Mouse (Mus musculus): Measurements from ENCODE around the gene Hsd17b13. TPM values are rescaled to one million over a fixed set of nuclear protein-coding genes. Genes with fewer than 3 reads are reported as not detected.
"Not testable (repeated sequence)": the region's sequence is repeated elsewhere in the genome, so short reads cannot be mapped to it uniquely, and the experiment has no call there.

Hsd17b13 gene
- polyA plus RNA-seq, 1 experiment from 2014 or later = 35.5 TPM

DNA sequence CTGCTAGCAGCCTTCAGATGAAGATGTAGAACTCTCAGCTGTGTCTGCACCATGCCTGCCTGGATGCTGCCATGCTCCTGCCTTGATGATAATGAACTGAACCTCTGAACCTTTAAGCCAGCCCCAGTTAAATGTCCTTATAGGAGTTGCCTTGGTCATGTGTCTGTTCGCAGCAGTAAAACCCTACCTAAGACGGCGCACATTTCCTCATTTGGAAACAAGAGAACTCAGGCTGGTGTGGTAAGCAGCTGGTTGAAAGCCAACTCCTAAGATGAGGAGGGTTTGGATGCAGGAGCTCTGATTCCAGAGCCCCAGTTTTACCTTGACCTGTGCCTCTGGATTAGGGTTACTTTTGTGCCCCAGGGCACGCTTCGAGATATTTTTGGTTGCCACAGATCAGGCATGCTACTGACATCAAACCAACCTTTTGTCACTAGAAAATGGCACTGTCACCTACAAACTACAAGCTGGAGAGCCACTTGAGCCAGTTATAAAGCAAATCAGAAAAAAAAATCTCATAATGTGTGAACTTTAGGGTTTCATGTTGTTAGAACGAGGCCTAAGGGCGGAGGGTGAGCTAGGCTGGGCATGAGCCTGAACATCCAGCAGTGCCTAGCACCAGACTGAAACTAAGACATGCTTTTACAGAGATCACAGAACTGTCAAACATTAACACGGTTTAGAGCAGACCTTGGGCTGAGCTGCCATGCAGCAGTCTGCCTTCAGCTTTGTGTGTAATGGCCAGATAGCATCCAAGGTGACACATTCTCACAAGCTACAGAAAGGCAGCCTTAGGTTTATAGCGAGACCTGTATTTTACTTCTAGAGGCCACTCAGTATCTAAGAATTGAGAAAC lies 3.7 kb upstream of the Hsd17b13 start:
- Histone ChIP-seq H3K4me3 (replicated peaks) (no peak overlapping the region), H3K27me3 (no peaks in the 10 kb centered on the region; the same call in 1 of the 2 replicates), H3K4me1 (replicated peaks) (no peaks in the 10 kb centered on the region), H3K36me3 (replicated peaks) (no peaks in the 10 kb centered on the region), H3K9me3 (replicated peaks) (no peaks in the 10 kb centered on the region), H3K9ac (no peak overlapping the region), H3K4me2 (no peak overlapping the region), H3K27ac (replicated peaks) (no peak overlapping the region)
- no peak; the same call in 1 of the 2 replicates for ATAC-seq (ENCODE audit: insufficient read depth)
- WGBS (ENCODE audit: insufficient replicate concordance) = 64% methylated on average over 9 of the region's 9 CpGs

DNA sequence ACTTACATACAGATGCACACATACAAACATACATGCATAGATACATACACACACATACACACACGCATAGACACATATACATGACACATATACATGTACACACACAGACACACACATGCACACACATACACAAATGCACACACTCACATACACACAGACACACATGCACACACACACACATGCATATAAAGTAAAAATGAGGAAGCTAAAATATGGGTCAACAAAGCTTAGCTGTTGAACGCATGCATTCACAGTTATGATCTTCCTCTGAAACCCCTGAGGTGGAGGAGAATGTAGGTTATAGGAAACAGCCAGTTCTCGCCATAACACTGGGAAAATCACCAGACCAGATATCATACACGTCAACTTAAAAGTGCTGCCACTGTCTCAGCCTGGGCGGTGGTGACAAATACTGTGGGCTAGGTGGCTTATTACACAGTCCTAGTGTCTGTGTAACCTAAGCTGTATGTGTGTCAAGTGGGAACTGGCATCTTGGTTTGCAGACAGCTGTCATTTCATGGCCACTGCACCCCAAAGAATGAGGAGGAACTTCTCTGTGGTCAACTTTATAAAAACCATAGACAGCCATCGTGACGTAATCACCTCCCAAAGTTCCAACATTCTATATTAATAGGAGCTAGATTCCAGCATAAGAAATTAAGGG lies 829 bp upstream of the Hsd17b13 start:
- H3K27ac ChIP-seq (replicated peaks) = no peak overlapping the region
- 54% methylated on average over 7 of the region's 7 CpGs for WGBS (ENCODE audit: insufficient replicate concordance)
- H3K9me3 ChIP-seq (replicated peaks) = no peaks in the 10 kb centered on the region
- no peak overlapping the region for H3K4me2 ChIP-seq
- no peak overlapping the region for H3K9ac ChIP-seq
- ATAC-seq (ENCODE audit: insufficient read depth) = no peak
- H3K4me3 ChIP-seq (replicated peaks) = no peak overlapping the region
- H3K4me1 ChIP-seq (replicated peaks) = no peaks in the 10 kb centered on the region
- peaks cover 2% of the 10 kb centered on the region for H3K27me3 ChIP-seq
- no peaks in the 10 kb centered on the region for H3K36me3 ChIP-seq (replicated peaks)

DNA sequence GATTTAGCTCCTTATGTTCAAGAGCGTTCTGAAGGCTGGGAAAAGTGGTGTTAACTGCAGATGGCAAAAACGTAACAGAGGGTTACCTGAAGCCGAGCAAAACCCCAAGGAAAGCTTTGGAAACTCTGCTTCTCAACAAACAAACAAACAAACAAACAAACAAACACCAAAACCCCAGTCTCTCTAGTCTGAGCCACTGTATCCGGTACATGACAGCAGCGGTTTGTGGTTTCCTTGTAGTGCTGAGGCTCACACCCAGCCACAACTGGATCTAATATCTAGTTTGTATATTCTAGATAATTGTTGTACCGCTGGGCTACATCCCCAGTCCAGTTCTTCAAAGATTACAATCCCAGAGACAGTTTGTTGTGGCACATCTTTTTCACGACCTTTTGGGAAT lies 1.5 kb downstream of the Hsd17b13 start:
- Histone ChIP-seq H3K36me3 (replicated peaks) (no peaks in the 10 kb centered on the region), H3K4me3 (replicated peaks) (no peak overlapping the region), H3K27me3 (peaks cover 11% of the 10 kb centered on the region), H3K4me1 (replicated peaks) (no peaks in the 10 kb centered on the region), H3K27ac (replicated peaks) (no peak overlapping the region), H3K9me3 (replicated peaks) (no peaks in the 10 kb centered on the region), H3K9ac (no peak overlapping the region), H3K4me2 (no peak overlapping the region)
- 31% methylated on average over 7 of the region's 7 CpGs for WGBS (ENCODE audit: insufficient replicate concordance)
- ATAC-seq (ENCODE audit: insufficient read depth) = no peak

DNA sequence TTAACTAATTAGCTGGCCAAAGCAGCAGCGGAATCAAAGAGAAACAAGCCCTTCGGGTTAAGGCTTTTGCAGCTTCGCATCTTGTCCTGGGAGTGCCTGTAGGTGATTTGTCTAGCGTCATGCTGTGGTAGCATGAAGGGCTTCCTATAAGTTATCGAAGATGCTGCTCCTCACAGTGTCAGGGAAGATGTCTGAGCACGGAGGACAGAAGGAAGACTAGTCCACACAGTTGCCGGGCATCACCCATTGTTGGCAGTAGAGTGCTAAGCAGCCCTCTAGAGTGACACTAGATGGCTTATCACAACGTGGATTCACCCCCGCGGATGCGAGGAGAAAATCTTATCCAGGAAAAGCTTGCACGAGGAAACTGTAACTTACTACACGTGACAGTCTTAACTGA lies 4.4 kb downstream of the Hsd17b13 start:
- Histone ChIP-seq H3K36me3 (replicated peaks) (no peaks in the 10 kb centered on the region), H3K9me3 (replicated peaks) (no peaks in the 10 kb centered on the region), H3K4me1 (replicated peaks) (no peaks in the 10 kb centered on the region), H3K4me2 (peak overlapping the region; percentile 32; the same call in 1 of the 2 replicates), H3K27me3 (peaks cover 11% of the 10 kb centered on the region), H3K27ac (replicated peaks) (no peak overlapping the region), H3K4me3 (replicated peaks) (no peak overlapping the region), H3K9ac (no peak overlapping the region)
- ATAC-seq (ENCODE audit: insufficient read depth) = no peak
- 41% methylated on average over 13 of the region's 13 CpGs for WGBS (ENCODE audit: insufficient replicate concordance)

DNA sequence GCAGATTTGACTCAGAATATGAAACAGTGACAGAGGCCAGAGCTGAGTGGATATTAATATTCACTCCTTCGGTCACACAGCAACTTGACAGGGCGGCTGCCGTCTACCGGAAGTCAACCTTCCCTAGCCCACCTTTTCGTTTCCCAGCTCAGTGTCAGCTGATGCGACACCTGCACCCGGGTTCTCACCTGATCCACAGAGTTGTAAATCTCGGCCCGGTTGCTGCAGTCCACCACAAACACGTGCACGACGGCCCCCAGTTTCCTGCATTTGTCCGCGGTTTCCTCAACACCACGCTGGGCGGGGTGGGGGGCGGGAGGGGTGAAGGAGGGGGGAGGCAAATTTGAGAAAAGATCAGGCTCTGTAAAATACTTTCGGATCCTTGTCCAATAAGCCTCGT lies 4.8 kb downstream of the Hsd17b13 start:
- Histone ChIP-seq H3K27ac (replicated peaks) (no peak overlapping the region), H3K4me2 (peak overlapping the region; percentile 32; the same call in 1 of the 2 replicates), H3K4me3 (replicated peaks) (no peak overlapping the region), H3K4me1 (replicated peaks) (no peaks in the 10 kb centered on the region), H3K36me3 (replicated peaks) (no peaks in the 10 kb centered on the region), H3K9me3 (replicated peaks) (no peaks in the 10 kb centered on the region), H3K27me3 (peaks cover 11% of the 10 kb centered on the region), H3K9ac (no peak overlapping the region)
- ATAC-seq (ENCODE audit: insufficient read depth) = no peak
- 21% methylated on average over 19 of the region's 19 CpGs for WGBS (ENCODE audit: insufficient replicate concordance)

DNA sequence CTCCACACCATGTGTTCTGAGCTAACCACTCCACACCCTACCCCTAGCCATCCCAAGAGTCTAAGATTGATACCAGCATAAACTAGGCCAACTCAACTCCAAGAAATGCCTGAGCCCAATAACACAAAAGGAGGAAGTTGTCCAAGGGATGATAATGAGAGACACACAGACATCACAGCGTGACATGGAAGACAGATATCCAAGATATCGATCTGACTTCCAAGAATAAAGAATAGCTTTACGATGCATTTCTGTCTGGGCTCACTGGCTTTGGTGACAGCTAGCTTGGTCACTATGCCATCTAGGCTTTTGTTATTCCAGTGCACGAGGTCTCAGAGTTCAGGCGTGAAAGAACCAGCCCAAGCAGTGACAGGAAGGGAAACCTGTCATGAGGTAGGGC lies 6.2 kb downstream of the Hsd17b13 start:
- ATAC-seq (ENCODE audit: insufficient read depth) = no peak
- 28% methylated on average over 5 of the region's 5 CpGs for WGBS (ENCODE audit: insufficient replicate concordance)
- H3K4me2 ChIP-seq = no peak overlapping the region

DNA sequence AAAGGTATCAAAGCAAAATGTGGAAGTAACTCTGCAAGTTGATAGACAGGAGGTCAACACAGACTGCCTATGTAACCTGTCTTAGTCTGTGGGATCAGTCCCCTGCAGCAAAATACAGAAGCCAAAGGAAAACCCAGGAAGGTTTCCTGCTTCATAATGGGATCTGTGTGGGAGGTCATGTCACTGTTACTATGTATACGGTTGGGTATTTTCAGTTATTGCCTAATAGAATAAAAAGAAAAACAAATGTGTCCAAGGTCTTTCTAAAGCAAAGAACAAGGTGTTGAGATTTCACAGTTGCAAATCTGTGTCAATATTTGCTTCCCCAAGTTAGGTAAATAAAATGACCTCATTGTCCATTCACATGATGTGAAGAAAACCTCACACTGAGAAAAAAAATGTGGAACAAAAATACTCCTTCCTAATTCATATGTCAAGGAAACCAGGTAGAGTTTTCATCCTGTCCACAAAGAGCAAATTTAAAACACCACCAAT lies 14.2 kb downstream of the Hsd17b13 start:
- Histone ChIP-seq H3K27me3 (no peaks in the 10 kb centered on the region), H3K4me2 (no peak overlapping the region), H3K27ac (replicated peaks) (no peak overlapping the region), H3K9me3 (replicated peaks) (no peaks in the 10 kb centered on the region), H3K9ac (no peak overlapping the region), H3K36me3 (replicated peaks) (no peaks in the 10 kb centered on the region), H3K4me3 (replicated peaks) (no peak overlapping the region), H3K4me1 (replicated peaks) (no peaks in the 10 kb centered on the region)
- 60% methylated on average over 1 of the region's 1 CpGs for WGBS (ENCODE audit: insufficient replicate concordance)
- peak; percentile 65 for ATAC-seq (ENCODE audit: insufficient read depth)

More for the DNA sequence above, 6.2 kb downstream of the Hsd17b13 start:
- H3K9ac ChIP-seq = no peak overlapping the region
- peaks cover 11% of the 10 kb centered on the region for H3K27me3 ChIP-seq
- no peak overlapping the region for H3K4me3 ChIP-seq (replicated peaks)
- no peak overlapping the region for H3K27ac ChIP-seq (replicated peaks)
- no peaks in the 10 kb centered on the region for H3K4me1 ChIP-seq (replicated peaks)
- no peaks in the 10 kb centered on the region for H3K36me3 ChIP-seq (replicated peaks)
- H3K9me3 ChIP-seq (replicated peaks) = no peaks in the 10 kb centered on the region

DNA sequence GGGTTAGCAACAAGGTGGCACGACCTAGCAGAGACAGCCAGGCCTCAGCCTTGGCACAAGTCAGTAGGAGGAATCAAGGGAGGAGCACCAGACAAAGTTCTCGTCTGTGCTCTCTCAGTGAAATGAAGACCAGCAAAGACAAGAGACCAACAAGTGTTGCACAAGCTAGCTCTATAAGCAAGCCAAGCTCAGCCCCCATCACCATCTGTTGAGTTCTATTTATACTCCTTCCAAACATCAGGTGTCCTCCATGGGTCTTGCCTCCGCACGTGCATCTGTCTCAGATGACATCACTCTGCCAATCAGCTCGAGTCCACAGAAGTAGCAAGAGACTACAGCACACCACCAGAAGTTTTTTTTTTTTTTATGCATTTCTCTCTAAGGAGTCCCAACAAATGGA lies 22.6 kb downstream of the Hsd17b13 start:
- Histone ChIP-seq H3K36me3 (replicated peaks) (no peaks in the 10 kb centered on the region), H3K27ac (replicated peaks) (no peak overlapping the region), H3K4me2 (no peak overlapping the region), H3K4me3 (replicated peaks) (no peak overlapping the region), H3K27me3 (no peaks in the 10 kb centered on the region), H3K9ac (no peak overlapping the region), H3K4me1 (replicated peaks) (no peaks in the 10 kb centered on the region), H3K9me3 (replicated peaks) (no peaks in the 10 kb centered on the region)
- WGBS (ENCODE audit: insufficient replicate concordance) = 42% methylated on average over 5 of the region's 5 CpGs
- no peak for ATAC-seq (ENCODE audit: insufficient read depth)

DNA sequence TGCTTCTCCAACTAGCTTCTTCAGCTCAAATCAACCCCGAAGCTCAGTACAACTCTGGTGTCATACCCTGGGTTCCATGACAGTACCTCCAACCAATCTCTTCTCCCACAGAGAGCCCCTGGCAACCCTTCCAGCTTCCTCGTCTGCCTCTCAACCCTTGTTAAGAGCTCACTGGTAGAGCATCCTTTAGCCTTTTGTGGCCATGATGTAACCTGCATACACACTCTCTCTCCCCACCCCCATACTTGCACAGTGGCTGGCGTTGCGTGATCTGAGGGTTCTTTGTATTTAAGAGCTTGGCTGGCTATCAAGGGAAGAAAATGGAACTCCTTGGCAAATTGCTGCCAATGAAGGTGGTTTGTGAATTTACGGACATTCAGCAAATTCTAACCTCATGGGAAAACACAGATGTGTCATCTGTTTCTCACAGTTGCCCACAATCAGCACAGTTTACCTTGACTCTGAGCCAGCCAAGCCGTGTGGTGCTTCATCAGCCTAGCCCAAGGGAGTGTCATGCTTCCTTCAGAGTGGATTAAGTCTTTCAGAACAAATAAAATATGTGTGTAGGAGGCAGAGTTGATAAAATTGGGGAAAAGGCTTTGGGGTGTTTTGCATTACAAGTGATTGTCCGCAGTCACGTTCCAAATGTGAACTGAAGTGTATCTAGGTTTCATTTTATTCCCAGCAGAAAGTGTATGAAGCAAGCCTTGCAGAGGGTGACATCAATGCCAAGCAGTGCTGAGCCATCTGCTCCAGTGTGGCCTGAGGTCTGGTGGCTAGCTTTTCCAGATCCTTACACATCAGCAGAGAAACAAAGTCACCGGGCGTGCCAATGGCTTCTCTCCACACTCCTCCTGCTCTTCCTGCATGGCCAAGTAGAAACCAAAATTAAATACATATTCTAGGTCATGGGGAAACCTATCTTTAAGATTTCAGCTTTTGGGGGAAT lies 23.8 kb downstream of the Hsd17b13 start:
- Histone ChIP-seq H3K4me3 (replicated peaks) (no peak overlapping the region), H3K4me1 (replicated peaks) (no peaks in the 10 kb centered on the region), H3K9me3 (replicated peaks) (no peaks in the 10 kb centered on the region), H3K27ac (replicated peaks) (no peak overlapping the region), H3K9ac (no peak overlapping the region), H3K4me2 (no peak overlapping the region), H3K36me3 (replicated peaks) (no peaks in the 10 kb centered on the region), H3K27me3 (no peaks in the 10 kb centered on the region)
- WGBS (ENCODE audit: insufficient replicate concordance) = 67% methylated on average over 10 of the region's 10 CpGs
- no peak for ATAC-seq (ENCODE audit: insufficient read depth)

DNA sequence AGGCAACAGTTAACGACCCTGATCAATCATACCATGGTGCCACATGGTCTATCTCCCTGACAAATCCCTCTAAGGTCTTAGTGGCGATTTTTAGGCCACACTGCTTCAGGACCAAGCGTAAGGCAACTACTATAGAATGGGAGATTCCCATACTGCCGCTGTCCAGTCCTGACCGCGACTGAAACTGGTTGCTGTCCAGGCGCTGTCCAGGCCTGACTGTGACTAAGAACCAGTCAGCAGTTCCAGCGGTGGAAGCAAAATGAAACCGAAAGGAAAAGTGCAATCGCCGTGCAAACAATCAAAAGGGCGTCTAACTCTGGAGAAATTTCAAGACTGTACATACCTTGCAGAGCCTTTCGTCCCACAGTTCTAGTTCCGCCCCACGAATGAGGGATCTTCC lies 27.1 kb downstream of the Hsd17b13 start:
- not testable (repeated sequence) for H3K36me3 ChIP-seq (replicated peaks); H3K4me3 ChIP-seq (replicated peaks); H3K27ac ChIP-seq (replicated peaks); H3K4me2 ChIP-seq; H3K27me3 ChIP-seq; H3K9ac ChIP-seq; H3K4me1 ChIP-seq (replicated peaks); ATAC-seq (ENCODE audit: insufficient read depth); H3K9me3 ChIP-seq (replicated peaks)
- WGBS (ENCODE audit: insufficient replicate concordance) = 83% methylated on average over 15 of the region's 15 CpGs

DNA sequence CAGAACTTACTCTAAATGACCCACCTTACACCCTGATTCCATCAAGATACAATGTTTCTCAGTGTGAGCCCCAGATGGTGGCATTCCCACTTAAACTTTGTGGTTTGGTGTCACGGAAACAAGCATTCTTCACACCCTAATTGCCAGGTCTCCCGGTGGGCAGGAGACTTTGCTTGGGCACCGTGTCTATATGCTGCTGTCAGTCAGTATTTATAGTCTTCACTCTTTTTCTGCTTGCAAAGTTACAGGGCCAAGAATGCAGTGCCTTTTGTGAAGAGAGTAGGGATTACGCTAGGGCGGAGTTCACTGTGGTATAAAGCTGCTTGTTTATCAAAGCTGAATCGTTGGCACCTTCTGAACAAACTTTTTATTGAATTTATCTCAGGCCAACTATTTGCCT lies 34.0 kb downstream of the Hsd17b13 start:
- Histone ChIP-seq H3K4me1 (replicated peaks) (no peaks in the 10 kb centered on the region), H3K9me3 (replicated peaks) (no peaks in the 10 kb centered on the region), H3K9ac (no peak overlapping the region), H3K4me2 (no peak overlapping the region), H3K27ac (replicated peaks) (no peak overlapping the region), H3K4me3 (replicated peaks) (no peak overlapping the region), H3K36me3 (replicated peaks) (no peaks in the 10 kb centered on the region), H3K27me3 (no peaks in the 10 kb centered on the region)
- 43% methylated on average over 6 of the region's 6 CpGs for WGBS (ENCODE audit: insufficient replicate concordance)
- no peak for ATAC-seq (ENCODE audit: insufficient read depth)
